Mouse (Mus musculus) liver, postnatal 0 days (tissue): Measurements from ENCODE around the gene Gdnf. TPM values are rescaled to one million over a fixed set of nuclear protein-coding genes. Genes with fewer than 3 reads are reported as not detected.

Experiments used
- ATAC-seq: fragments of 200-750 bp; cut with Nextera tagmentation; 2 replicates; pipeline ENCODE4 v1.8.0; 2017; ENCODE audit warnings: mild to moderate bottlenecking, moderate library complexity
- DNase-seq: peaks from one replicate; pipeline ENCODE4 v3.0.0-alpha.2; 2016
- H3K27ac ChIP-seq: fragments of 300-500 bp; sonication (generic); 2 replicates; pipeline ENCODE4 v1.5.1; 2014; ENCODE audit warnings: antibody characterized with exemption, moderate library complexity, mild to moderate bottlenecking, low read depth
- H3K27me3 ChIP-seq: fragments of 300-500 bp; sonication (generic); 2 replicates; pipeline ENCODE4 v1.6.1; 2014; ENCODE audit warnings: low read length, control low read depth, mixed read lengths; ENCODE audit not compliant: insufficient read depth
- H3K36me3 ChIP-seq: fragments of 300-500 bp; sonication (generic); replicated peaks from 2 replicates; pipeline ENCODE4 v1.6.1; 2014; ENCODE audit warnings: mild to moderate bottlenecking, control low read depth, low read length, moderate library complexity, mixed read lengths; ENCODE audit not compliant: insufficient read depth
- H3K4me1 ChIP-seq: fragments of 300-500 bp; sonication (generic); 2 replicates; pipeline ENCODE4 v1.6.1; 2014; ENCODE audit warnings: antibody characterized with exemption, mild to moderate bottlenecking, control low read depth; ENCODE audit not compliant: insufficient read depth
- H3K4me2 ChIP-seq: fragments of 300-500 bp; sonication (generic); 2 replicates; pipeline ENCODE4 v1.6.1; 2014; ENCODE audit warnings: low read depth, mild to moderate bottlenecking, low read length, moderate library complexity, mixed read lengths
- H3K4me3 ChIP-seq: fragments of 300-500 bp; sonication (generic); 2 replicates; pipeline ENCODE4 v1.5.1; 2014; ENCODE audit warnings: low read depth, low read length
- H3K9ac ChIP-seq: fragments of 300-500 bp; sonication (generic); replicated peaks from 2 replicates; pipeline ENCODE4 v1.6.1; 2014; ENCODE audit warnings: mild to moderate bottlenecking, moderate library complexity
- H3K9me3 ChIP-seq: fragments of 300-500 bp; sonication (generic); 2 replicates; pipeline ENCODE4 v1.6.1; 2016; ENCODE audit warnings: mild to moderate bottlenecking, control low read depth, low read length, mixed read lengths
- CTCF ChIP-seq: sonication (generic); IDR thresholded peaks from 2 replicates; pipeline ENCODE4 v1.5.1; 2016; ENCODE audit warnings: antibody characterized with exemption, low read depth
- EP300 ChIP-seq: IDR thresholded peaks from 2 replicates; pipeline ENCODE4 v1.6.1; 2016; ENCODE audit warnings: antibody characterized with exemption, low read depth, mild to moderate bottlenecking
- WGBS: fragments of 180-500 bp; shearing (Covaris S2); extraction: QIAGEN DNeasy Blood & Tissue Kit; methylation state at CpG from one replicate; pipeline ENCODE4 v1.1.7; 2014; ENCODE audit not compliant: insufficient replicate concordance; 5-methylcytosine and 5-hydroxymethylcytosine counted together
- polyA plus RNA-seq: library from polyadenylated mRNA; unstranded; fragments of >200 nt; fragmentation: Nextera tagmentation; extraction: Ambion mirVana; gene quantifications from 2 replicates; pipeline ENCODE4 v1.2.1, GENCODE M21; 2015

The Gdnf gene
- polyA plus RNA-seq, 1 experiment from 2014 or later = not detected

- Histone ChIP-seq H3K4me3 (no peak overlapping the region), H3K27me3 (no peaks in the 10 kb centered on the region), H3K9me3 (no peaks in the 10 kb centered on the region), H3K4me2 (no peak overlapping the region), H3K27ac (no peak overlapping the region), H3K9ac (no peak overlapping the region), H3K36me3 (peaks cover 8% of the 10 kb centered on the region), H3K4me1 (no peaks in the 10 kb centered on the region)
- WGBS = 77% methylated on average over 8 of the region's 8 CpGs
- DNase-seq = no peak
- TF ChIP-seq CTCF (no peak), EP300 (no peak)
- ATAC-seq = no peak
These were observed 75.9 kb downstream of the Gdnf start for GRCm38 (mm10) chr15:7886591-7886990.
